Comparison of ENCODE assay signal across 16 mouse cellular contexts in genomic region chr12:6400591-6400990, GRCm38 (mm10).
"Had no signal": no experiment of that assay in that cellular context is flagged by ENCODE, and none has a peak within 500 bp of the region (broad histone marks: within the 10 kb centered on the region; RNA-seq: fewer than 3 reads in every experiment).

No protein-coding gene starts in this region.

- H3K27ac ChIP-seq: kidney, postnatal 0 days; limb, embryonic 15.5 days; liver, embryonic 12.5 days; midbrain, embryonic 10.5 days; neural tube, embryonic 13.5 days had no signal

- H3K36me3 ChIP-seq: limb, embryonic 15.5 days; liver, embryonic 12.5 days; midbrain, embryonic 10.5 days; neural tube, embryonic 13.5 days had no signal

- H3K9ac ChIP-seq: limb, embryonic 15.5 days; liver, embryonic 12.5 days; lung, embryonic 14.5 days; neural tube, embryonic 13.5 days had no signal

- DNase-seq: kidney, postnatal 36 days; layer of hippocampus, adult 9-11 months; lung, embryonic 14.5 days; lung, postnatal 10 days; lung, postnatal 4 days; midbrain, embryonic 14.5 days; retina, postnatal 1 day; right cerebral cortex, postnatal 4 days; spleen, adult 18-20 months; thymus, adult 18-20 months; thymus, postnatal 14 days had no signal

- H3K9me3 ChIP-seq: limb, embryonic 15.5 days; liver, embryonic 12.5 days; midbrain, embryonic 10.5 days; neural tube, embryonic 13.5 days had no signal

- H3K27me3 ChIP-seq: limb, embryonic 15.5 days; liver, embryonic 12.5 days; neural tube, embryonic 13.5 days had no signal

- ATAC-seq: liver, embryonic 12.5 days had no signal

- H3K4me1 ChIP-seq: limb, embryonic 15.5 days; liver, embryonic 12.5 days; midbrain, embryonic 10.5 days; neural tube, embryonic 13.5 days had no signal

- H3K4me3 ChIP-seq: limb, embryonic 15.5 days; liver, embryonic 12.5 days; midbrain, embryonic 10.5 days; neural tube, embryonic 13.5 days had no signal

- H3K4me2 ChIP-seq: limb, embryonic 15.5 days; liver, embryonic 12.5 days; lung, embryonic 14.5 days; neural tube, embryonic 13.5 days had no signal
